In genomic region chr9:108340258-108341138, GRCm38 (mm10) we compare ENCODE assay signal across 8 mouse cellular contexts. TPM values are rescaled to one million over a fixed set of nuclear protein-coding genes. Genes with fewer than 3 reads are reported as not detected.
DNase-seq lines count a peak whose midpoint lies in the region; ATAC-seq and TF ChIP-seq lines count a peak whose summit lies in the region.

No protein-coding gene starts in this region.

- no peaks in the 10 kb centered on the region for H3K9me3 ChIP-seq in limb, embryonic 15.5 days
- H3K9me3 ChIP-seq in midbrain, embryonic 15.5 days = no peaks in the 10 kb centered on the region

- ATAC-seq in limb, embryonic 15.5 days (ENCODE audit: insufficient number of reproducible peaks, low FRiP score, low TSS enrichment, low read depth) = no peak
- no peak for ATAC-seq in midbrain, embryonic 15.5 days (replicated peaks)
- no peak for ATAC-seq in inflammation-experienced regulatory T-cells, adult 6 months

- no peak for TF ChIP-seq POLR2A in cortical plate, adult 2 months (IDR thresholded peaks at IDR 0.05; ENCODE audit: extremely low read depth, insufficient read depth, low read length)
- TF ChIP-seq POLR2A in thymus, adult 2 months (IDR thresholded peaks at IDR 0.05; ENCODE audit: control insufficient read depth, extremely low read depth, insufficient read depth, low read length, poor library complexity) = no peak

- peaks cover 13% of the 10 kb centered on the region for H3K36me3 ChIP-seq in limb, embryonic 15.5 days
- peaks cover 3% of the 10 kb centered on the region; the same call in 1 of the 2 replicates for H3K36me3 ChIP-seq in midbrain, embryonic 15.5 days (replicated peaks)
- H3K36me3 ChIP-seq in thymus, adult 2 months (ENCODE audit: control insufficient read depth, insufficient read depth, low read length) = peaks cover 2% of the 10 kb centered on the region

- WGBS in limb, embryonic 15.5 days = 57% methylated on average over 10 of the region's 10 CpGs
- WGBS in midbrain, embryonic 15.5 days = 76% methylated on average over 10 of the region's 10 CpGs
- WGBS in thymus, adult 2 months = 6% methylated on average over 10 of the region's 10 CpGs

- peak; percentile 95 for DNase-seq in MEL-GATA-1-ER (ENCODE audit: extremely low read depth, low read depth)
- DNase-seq in heart, postnatal 10 days = peak; percentile 28 to 39
- DNase-seq in thymus, adult 2 months = peak; percentile 34
- DNase-seq in frontal cortex, postnatal 14 days (ENCODE audit: low spot score in 2 of 2) = no peak

- H3K4me3 ChIP-seq in cortical plate, adult 2 months (ENCODE audit: insufficient read depth, low read length) = peak overlapping the region; percentile 75
- peak overlapping the region; percentile 74 for H3K4me3 ChIP-seq in limb, embryonic 15.5 days
- peak overlapping the region; percentile 66 for H3K4me3 ChIP-seq in midbrain, embryonic 15.5 days
- H3K4me3 ChIP-seq in thymus, adult 2 months (ENCODE audit: control insufficient read depth, insufficient read depth, low read length) = peak overlapping the region; percentile 95

- no peak for TF ChIP-seq CTCF in cortical plate, adult 2 months (IDR thresholded peaks at IDR 0.05; ENCODE audit: extremely low read depth, insufficient read depth, low read length)
- no peak for TF ChIP-seq CTCF in thymus, adult 2 months (IDR thresholded peaks at IDR 0.05; ENCODE audit: borderline replicate concordance, control insufficient read depth, extremely low read depth, insufficient read depth, low read length, poor library complexity)

- peaks cover 5% of the 10 kb centered on the region for H3K4me1 ChIP-seq in cortical plate, adult 2 months (ENCODE audit: control insufficient read depth, insufficient read depth, low read length)
- H3K4me1 ChIP-seq in limb, embryonic 15.5 days = peaks cover 28% of the 10 kb centered on the region
- H3K4me1 ChIP-seq in midbrain, embryonic 15.5 days = peaks cover 21% of the 10 kb centered on the region
- peaks cover 28% of the 10 kb centered on the region for H3K4me1 ChIP-seq in thymus, adult 2 months (replicated peaks; ENCODE audit: control insufficient read depth, insufficient read depth, low read length)

- H3K27ac ChIP-seq in cortical plate, adult 2 months (ENCODE audit: insufficient read depth, low read length) = no peak overlapping the region
- peak overlapping the region; percentile 96 for H3K27ac ChIP-seq in limb, embryonic 15.5 days
- no peak overlapping the region for H3K27ac ChIP-seq in midbrain, embryonic 15.5 days
- H3K27ac ChIP-seq in thymus, adult 2 months (ENCODE audit: control insufficient read depth, insufficient read depth, low read length) = peak overlapping the region; percentile 88

- H3K27me3 ChIP-seq in limb, embryonic 15.5 days = no peaks in the 10 kb centered on the region
- H3K27me3 ChIP-seq in midbrain, embryonic 15.5 days (replicated peaks) = no peaks in the 10 kb centered on the region
- no peaks in the 10 kb centered on the region for H3K27me3 ChIP-seq in thymus, adult 2 months (ENCODE audit: control insufficient read depth, insufficient read depth, low read length)

- peak overlapping the region; percentile 71 for H3K4me2 ChIP-seq in limb, embryonic 15.5 days
- H3K4me2 ChIP-seq in midbrain, embryonic 15.5 days = peak overlapping the region; percentile 75

- intact Hi-C loops in heart, postnatal 10 days (cut with DNase I) = no loop called here

- peak overlapping the region; percentile 93 for H3K9ac ChIP-seq in limb, embryonic 15.5 days
- peak overlapping the region; percentile 80; the same call in 1 of the 2 replicates for H3K9ac ChIP-seq in midbrain, embryonic 15.5 days

RNA-seq across cellular contexts. Expression of gene Gpx1, which starts 1.8 kb away (rescaled TPM):
- 258 and 294 TPM in 2 replicates for polyA plus RNA-seq in cortical plate, adult 2 months (2012; rRNA removed)
- 100 to 1,000 TPM; 152 to 166 TPM for total RNA-seq in heart, postnatal 10 days (2021)
- 621 and 657 TPM in 2 replicates for polyA plus RNA-seq in limb, embryonic 15.5 days (2015; fragmentation: Nextera tagmentation; extraction: Ambion mirVana)
- polyA plus RNA-seq in midbrain, embryonic 15.5 days (2015; fragmentation: Nextera tagmentation; extraction: Ambion mirVana) = 413 and 429 TPM in 2 replicates
- 800 and 899 TPM in 2 replicates for polyA plus RNA-seq in thymus, adult 2 months (2012; rRNA removed)
- polyA plus RNA-seq in inflammation-experienced regulatory T-cells, adult 6 months (2017; shearing (Covaris generic)) = 100 to 1,000 TPM; 489 to 506 (median 494) TPM

RNA-seq across cellular contexts. Expression of gene Usp4, which starts 7.2 kb away (rescaled TPM):
- 114 and 116 TPM in 2 replicates for polyA plus RNA-seq in cortical plate, adult 2 months (2012; rRNA removed)
- total RNA-seq in heart, postnatal 10 days (2021) = 10 to 100 TPM; 94.3 to 95.7 TPM
- polyA plus RNA-seq in limb, embryonic 15.5 days (2015; fragmentation: Nextera tagmentation; extraction: Ambion mirVana) = 99.6 and 108 TPM in 2 replicates
- 149 and 151 TPM in 2 replicates for polyA plus RNA-seq in midbrain, embryonic 15.5 days (2015; fragmentation: Nextera tagmentation; extraction: Ambion mirVana)
- 100 and 104 TPM in 2 replicates for polyA plus RNA-seq in thymus, adult 2 months (2012; rRNA removed)
- 100 to 1,000 TPM in 2 of 3 experiments, 10 to 100 TPM in 1; 91.3 to 131 (median 111) TPM for polyA plus RNA-seq in inflammation-experienced regulatory T-cells, adult 6 months (2017; shearing (Covaris generic))

RNA-seq across cellular contexts. Expression of gene Tcta, which starts 34.5 kb away (rescaled TPM):
- polyA plus RNA-seq in cortical plate, adult 2 months (2012; rRNA removed) = 53.0 and 55.6 TPM in 2 replicates
- total RNA-seq in heart, postnatal 10 days (2021) = 10 to 100 TPM; 24.4 to 30.0 TPM
- polyA plus RNA-seq in limb, embryonic 15.5 days (2015; fragmentation: Nextera tagmentation; extraction: Ambion mirVana) = 44.3 and 47.6 TPM in 2 replicates
- 51.4 and 54.9 TPM in 2 replicates for polyA plus RNA-seq in midbrain, embryonic 15.5 days (2015; fragmentation: Nextera tagmentation; extraction: Ambion mirVana)
- polyA plus RNA-seq in thymus, adult 2 months (2012; rRNA removed) = 31.1 and 43.4 TPM in 2 replicates
- 10 to 100 TPM in 2 of 3 experiments, 1 to 10 TPM in 1; 9.6 to 17.6 (median 14.8) TPM for polyA plus RNA-seq in inflammation-experienced regulatory T-cells, adult 6 months (2017; shearing (Covaris generic))

RNA-seq across cellular contexts. Expression of gene Rhoa, which starts 34.6 kb away (rescaled TPM):
- polyA plus RNA-seq in cortical plate, adult 2 months (2012; rRNA removed) = 167 and 176 TPM in 2 replicates
- 100 to 1,000 TPM; 328 to 329 TPM for total RNA-seq in heart, postnatal 10 days (2021)
- polyA plus RNA-seq in limb, embryonic 15.5 days (2015; fragmentation: Nextera tagmentation; extraction: Ambion mirVana) = 470 and 473 TPM in 2 replicates
- polyA plus RNA-seq in midbrain, embryonic 15.5 days (2015; fragmentation: Nextera tagmentation; extraction: Ambion mirVana) = 251 and 257 TPM in 2 replicates
- 148 and 178 TPM in 2 replicates for polyA plus RNA-seq in thymus, adult 2 months (2012; rRNA removed)
- polyA plus RNA-seq in inflammation-experienced regulatory T-cells, adult 6 months (2017; shearing (Covaris generic)) = 100 to 1,000 TPM; 323 to 459 (median 386) TPM

RNA-seq across cellular contexts. Expression of gene Amt, which starts 43.8 kb away (rescaled TPM):
- 54.1 and 55.0 TPM in 2 replicates for polyA plus RNA-seq in cortical plate, adult 2 months (2012; rRNA removed)
- 1 to 10 TPM; 5.2 to 6.9 TPM for total RNA-seq in heart, postnatal 10 days (2021)
- polyA plus RNA-seq in limb, embryonic 15.5 days (2015; fragmentation: Nextera tagmentation; extraction: Ambion mirVana) = 8.3 and 9.5 TPM in 2 replicates
- polyA plus RNA-seq in midbrain, embryonic 15.5 days (2015; fragmentation: Nextera tagmentation; extraction: Ambion mirVana) = 28.9 and 32.1 TPM in 2 replicates
- 3.2 and 4.4 TPM in 2 replicates for polyA plus RNA-seq in thymus, adult 2 months (2012; rRNA removed)
- polyA plus RNA-seq in inflammation-experienced regulatory T-cells, adult 6 months (2017; shearing (Covaris generic)) = 1 to 10 TPM in 2 of 3 experiments, under 1 TPM in 1; 0.18 to 1.3 (median 1.1) TPM

Comparison
In these comparisons a context has a peak if more than half of its experiments do, and no peak if none do; other contexts are left out.
1. DNase-seq: peak in MEL-GATA-1-ER (single experiment), heart, postnatal 10 days (2 of 2) and thymus, adult 2 months (single experiment); none in frontal cortex, postnatal 14 days (0 of 2).
2. H3K27ac ChIP-seq: peak in limb, embryonic 15.5 days (single experiment) and thymus, adult 2 months (single experiment); none in cortical plate, adult 2 months (single experiment) and midbrain, embryonic 15.5 days (single experiment).
3. Peak in every context shown above with its lines, with median percentiles within 50 percentile points of each other: H3K4me3 ChIP-seq.